Mouse (Mus musculus) ovary, postnatal 36 days (tissue): Measurements from ENCODE around the gene Dner.
"Not testable (repeated sequence)": the region's sequence is repeated elsewhere in the genome, so short reads cannot be mapped to it uniquely, and the experiment has no call there.

Source experiments
- DNase-seq: peaks from one replicate; pipeline ENCODE4 v3.0.0; 2022; ENCODE audit warnings: low spot score, mixed read lengths

The Dner gene

GRCm38 (mm10) chr1:84396787-84397186 lies 299.2 kb downstream of the Dner start:
- no peak for DNase-seq

- no peak for DNase-seq
Observed at GRCm38 (mm10) chr1:84395928-84396327, 300.1 kb downstream of the Dner start.

- no peak for DNase-seq
Observed at GRCm38 (mm10) chr1:84390961-84391360, 305.1 kb downstream of the Dner start.

- no peak for DNase-seq
Observed at GRCm38 (mm10) chr1:84387616-84388015, 308.4 kb downstream of the Dner start.

GRCm38 (mm10) chr1:84386481-84387146 lies 309.4 kb downstream of the Dner start:
- DNase-seq: no peak

- DNase-seq: no peak
Observed at GRCm38 (mm10) chr1:84382709-84383108, 313.3 kb downstream of the Dner start.

GRCm38 (mm10) chr1:84382064-84382463 lies 314.0 kb downstream of the Dner start:
- DNase-seq: no peak

- DNase-seq: no peak
Observed at GRCm38 (mm10) chr1:84380895-84381294, 315.1 kb downstream of the Dner start.

GRCm38 (mm10) chr1:84367733-84368132 lies 328.3 kb downstream of the Dner start:
- DNase-seq: no peak

GRCm38 (mm10) chr1:84366553-84366952 lies 329.5 kb downstream of the Dner start:
- DNase-seq: no peak

GRCm38 (mm10) chr1:84363967-84364366 lies 332.1 kb downstream of the Dner start, which contains the start of gene Pid1:
Gene Pid1 (minus strand): TSS chr1:84364180.
- no peak for DNase-seq

GRCm38 (mm10) chr1:84362709-84363617 lies 333.1 kb downstream of the Dner start:
- DNase-seq: no peak

GRCm38 (mm10) chr1:84362209-84362608 lies 333.8 kb downstream of the Dner start:
- no peak for DNase-seq

- DNase-seq: no peak
Observed at GRCm38 (mm10) chr1:84361389-84361788, 334.6 kb downstream of the Dner start.

- peak; percentile 16 for DNase-seq
Observed at GRCm38 (mm10) chr1:84359611-84360500, 336.2 kb downstream of the Dner start.

- DNase-seq: no peak
Observed at GRCm38 (mm10) chr1:84357216-84357615, 338.8 kb downstream of the Dner start.

GRCm38 (mm10) chr1:84350262-84350661 lies 345.8 kb downstream of the Dner start:
- DNase-seq: no peak

- no peak for DNase-seq
Observed at GRCm38 (mm10) chr1:84347796-84348476, 348.1 kb downstream of the Dner start.

GRCm38 (mm10) chr1:84332797-84333196 lies 363.2 kb downstream of the Dner start:
- not testable (repeated sequence) for DNase-seq

GRCm38 (mm10) chr1:84331861-84332260 lies 364.2 kb downstream of the Dner start:
- not testable (repeated sequence) for DNase-seq

GRCm38 (mm10) chr1:84325309-84325708 lies 370.7 kb downstream of the Dner start:
- no peak for DNase-seq
